Mouse (Mus musculus) bone marrow, adult 2 months (tissue): Measurements from ENCODE around the gene Epm2aip1.

ENCODE experiments used
- CTCF ChIP-seq: fragments of 200-500 bp; IDR thresholded peaks from 2 replicates; pipeline ENCODE4 v1.5.1; 2011; ENCODE audit warnings: low read length, control low read depth; ENCODE audit not compliant: control insufficient read depth, insufficient read depth
- POLR2A ChIP-seq: fragments of 200-500 bp; IDR thresholded peaks from 2 replicates; pipeline ENCODE4 v1.6.1; 2011; ENCODE audit warnings: low read depth, mild to moderate bottlenecking, control low read depth, low read length, borderline replicate concordance; ENCODE audit not compliant: control insufficient read depth

GRCm38 (mm10) chr9:111243384-111243783, 28.3 kb upstream of the Epm2aip1 start:
- TF ChIP-seq POLR2A (no peak), CTCF (no peak)
